Mouse (Mus musculus): ENCODE data around the gene Fbln2.
"Not testable (repeated sequence)": the region's sequence is repeated elsewhere in the genome, so short reads cannot be mapped to it uniquely, and the experiment has no call there.

Gene Fbln2

DNA sequence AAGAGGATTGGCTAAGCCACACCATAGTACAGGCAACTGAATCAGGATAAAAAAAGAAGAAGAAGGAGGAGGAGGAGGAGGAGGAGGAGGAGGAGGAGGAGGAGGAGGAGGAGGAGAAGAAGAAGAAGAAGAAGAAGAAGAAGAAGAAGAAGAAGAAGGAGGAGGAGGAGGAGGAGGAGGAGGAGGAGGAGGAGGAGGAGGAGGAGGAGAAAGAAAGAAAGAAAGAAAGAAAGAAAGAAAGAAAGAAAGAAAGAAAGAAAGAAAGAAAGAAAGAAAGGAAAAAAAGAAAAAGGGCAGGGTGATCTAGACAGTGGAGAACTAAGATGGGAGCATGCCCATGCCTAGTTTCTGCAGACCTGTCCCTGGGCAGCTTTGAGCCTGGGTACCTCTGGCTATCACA lies at the start of gene Fbln2:
Gene Fbln2 (plus strand): TSS at position 301 of the 400 bp plus-strand sequence.
- not testable (repeated sequence) for DNase-seq

DNA sequence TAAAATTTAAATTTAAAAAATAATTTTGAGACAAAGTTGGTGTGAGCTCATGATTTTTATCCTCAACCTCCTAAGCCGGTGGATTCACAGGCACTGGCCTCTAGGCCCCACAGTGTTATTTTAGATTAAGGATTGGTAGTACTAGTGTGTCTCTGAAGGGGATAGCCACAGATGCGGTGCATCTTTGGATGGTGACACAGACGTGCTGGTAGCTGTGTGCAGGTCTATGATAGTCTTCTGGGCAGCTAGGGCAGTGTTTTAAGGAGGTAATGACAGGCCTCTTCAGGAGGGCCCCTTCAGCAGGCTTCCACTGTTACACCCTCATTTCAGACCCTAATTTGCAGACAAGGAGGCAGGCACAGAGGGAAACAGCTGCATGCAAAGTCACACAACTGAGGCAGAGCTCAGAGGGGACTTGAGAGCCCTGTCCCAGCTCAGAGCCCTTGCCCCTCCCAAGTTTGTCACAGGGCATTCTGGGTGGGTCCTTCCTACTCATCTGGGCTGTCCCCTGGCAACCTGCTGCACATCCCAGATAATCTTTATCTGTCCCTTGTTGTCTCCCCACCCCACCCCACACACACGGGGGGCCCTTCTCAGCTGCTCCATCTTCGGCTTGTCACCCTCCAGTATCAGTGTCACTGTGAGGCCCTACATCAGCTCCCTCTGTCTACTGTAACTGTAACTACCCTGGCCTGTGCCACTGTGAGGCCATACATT lies 48.9 kb upstream of the Fbln2 start:
- no peak for DNase-seq

DNA sequence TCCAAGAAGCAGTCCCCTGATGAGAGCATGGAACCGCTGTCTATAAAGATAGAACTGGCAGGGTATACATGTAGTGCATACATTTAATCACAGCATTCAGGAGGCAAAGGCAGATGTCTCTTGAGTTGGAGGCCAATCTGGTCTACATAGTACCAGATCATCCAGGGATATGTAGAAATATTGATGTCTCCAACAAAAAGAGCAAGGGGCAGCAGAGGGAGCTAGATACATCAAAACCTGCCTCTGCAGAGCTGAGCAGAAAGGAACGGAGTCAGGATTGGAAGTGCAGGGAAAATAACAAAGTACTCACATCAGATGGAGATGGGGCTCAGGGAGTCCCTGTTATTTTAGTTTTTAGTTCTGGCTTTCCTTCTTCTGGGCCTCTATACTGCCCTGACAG lies 47.7 kb upstream of the Fbln2 start:
- no peak for DNase-seq

DNA sequence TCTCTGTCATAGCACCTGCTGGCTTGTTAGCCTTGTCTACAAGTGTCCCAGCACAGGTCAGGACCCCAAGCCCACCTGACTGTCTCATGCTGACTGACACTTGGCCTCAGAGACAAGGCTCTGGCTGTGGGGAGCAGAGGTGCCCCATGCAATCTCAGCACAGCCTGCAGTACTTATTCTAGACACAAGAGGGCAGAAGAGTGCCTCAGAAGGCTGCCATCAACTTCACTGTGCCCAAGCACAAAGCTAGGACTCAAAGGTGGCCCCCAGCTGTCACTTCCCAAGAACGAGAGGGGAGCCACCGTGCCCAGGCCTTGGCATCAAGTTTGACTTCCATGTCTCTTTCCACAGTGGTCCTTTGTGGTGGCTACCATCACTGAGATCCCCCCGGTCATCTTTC lies 47.0 kb upstream of the Fbln2 start:
- peak; percentile 78 for DNase-seq

DNA sequence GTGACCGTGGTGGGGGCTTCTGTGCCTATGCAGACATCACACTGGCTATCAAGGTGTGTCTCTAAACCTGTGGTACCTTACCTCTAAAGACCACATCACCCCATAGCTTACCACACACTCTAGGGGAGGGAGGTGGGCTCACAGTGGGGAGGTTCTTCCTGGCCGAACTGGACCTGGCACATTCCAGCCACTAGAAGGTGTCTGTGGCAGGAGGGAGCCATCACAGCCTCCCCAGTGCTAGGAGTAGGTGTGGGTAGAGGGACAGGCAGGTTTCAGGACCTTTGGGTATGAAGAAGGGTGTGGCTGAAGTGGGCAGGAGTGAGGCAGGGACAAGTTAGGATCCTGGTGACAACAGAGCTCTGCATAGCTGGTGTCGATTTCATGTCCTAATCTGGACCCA lies 44.4 kb upstream of the Fbln2 start:
- no peak for DNase-seq

DNA sequence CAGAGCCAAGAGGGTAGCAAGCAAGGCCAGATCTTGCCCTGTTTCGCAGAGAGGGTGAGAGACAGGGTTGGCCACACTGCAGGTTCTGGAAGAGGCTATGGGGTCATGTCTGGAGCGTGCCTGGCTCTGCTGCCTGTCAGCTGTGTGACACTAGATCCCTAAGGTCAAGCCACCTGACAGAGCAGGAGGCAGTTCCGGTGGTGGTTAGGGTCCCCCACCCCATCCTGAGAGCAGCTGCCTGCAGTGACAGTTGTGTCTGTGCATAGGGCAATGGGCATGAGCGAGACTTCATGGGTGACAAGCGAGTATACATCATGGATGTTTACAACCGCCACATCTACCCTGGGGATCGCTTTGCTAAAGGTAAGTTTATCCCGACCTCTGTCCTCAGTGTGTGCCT lies 43.1 kb upstream of the Fbln2 start:
- no peak for DNase-seq

DNA sequence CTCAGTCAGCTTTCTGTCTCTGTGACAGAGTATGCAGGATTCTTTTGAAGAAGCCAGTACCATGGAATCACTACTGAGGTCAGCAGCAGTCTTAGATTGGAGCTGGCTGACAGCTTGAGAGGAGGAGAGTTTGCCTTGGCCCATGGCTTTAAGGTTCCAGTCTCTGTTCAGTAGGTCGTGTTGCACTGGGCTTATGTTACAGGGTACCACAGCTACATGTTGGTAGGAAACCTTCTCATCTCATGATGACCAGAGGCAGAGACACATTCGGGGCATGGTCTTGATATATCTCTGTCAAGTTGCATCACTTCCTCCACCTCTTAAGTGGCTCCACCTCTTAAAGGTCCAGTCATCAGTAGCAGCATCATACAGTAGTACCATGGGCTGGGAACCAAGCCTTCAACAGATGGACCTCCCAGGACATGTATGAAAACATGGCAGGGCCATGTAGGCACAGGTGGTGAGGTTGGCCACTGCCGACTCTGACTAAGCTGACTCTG lies 40.8 kb upstream of the Fbln2 start:
- no peak for DNase-seq

DNA sequence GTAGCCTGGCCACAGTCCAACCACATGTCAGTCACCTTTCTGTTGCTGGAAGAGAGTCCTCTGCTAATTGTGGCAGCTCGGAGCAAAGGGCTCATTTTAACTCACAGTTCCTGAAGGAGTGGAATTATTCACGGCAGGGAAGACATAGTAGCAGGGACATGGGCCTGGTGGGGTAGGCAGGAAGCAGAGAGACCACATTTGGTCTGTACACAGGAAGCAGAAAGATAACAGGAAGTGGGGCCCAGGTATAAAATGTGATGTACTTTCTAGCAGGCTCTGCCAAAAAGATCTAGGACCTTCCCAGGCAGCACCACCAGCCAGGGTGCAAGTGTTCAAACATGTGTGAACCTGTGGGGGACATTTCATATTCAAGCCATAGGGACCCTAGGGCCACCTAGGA lies 39.9 kb upstream of the Fbln2 start:
- DNase-seq = no peak

DNA sequence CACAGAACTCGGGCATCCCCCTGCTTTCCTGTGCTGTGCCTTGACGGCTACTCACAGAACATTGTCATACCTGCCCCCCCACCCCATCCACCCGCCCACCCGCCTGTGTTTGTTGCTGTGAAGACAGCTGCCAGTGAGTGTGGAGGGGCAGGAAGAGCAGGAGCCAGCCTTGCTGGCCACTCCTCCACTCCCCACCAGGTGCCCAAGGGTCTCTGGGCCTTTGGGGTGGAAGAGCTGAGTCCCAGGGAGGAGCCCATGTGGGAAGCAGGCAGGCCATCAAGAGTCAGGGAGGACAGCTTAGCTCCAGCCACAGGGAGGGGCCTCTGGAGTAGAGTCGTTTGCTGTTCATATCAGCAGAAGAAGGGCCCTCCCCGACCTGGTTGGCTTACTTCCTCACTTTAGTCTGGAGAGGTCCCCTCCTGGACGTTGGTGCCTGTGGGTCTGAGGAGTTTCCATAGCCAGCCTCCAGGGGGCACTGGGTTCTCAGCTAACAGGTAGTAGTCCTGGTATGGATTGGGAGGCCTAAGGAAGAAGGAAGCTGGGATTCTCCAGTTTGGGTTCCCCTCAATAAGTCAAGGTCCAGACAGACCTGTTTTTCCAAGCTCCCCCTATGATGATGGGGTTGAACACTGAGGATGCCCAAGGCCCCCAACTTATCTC lies 38.9 kb upstream of the Fbln2 start:
- peak; percentile 52 for DNase-seq

DNA sequence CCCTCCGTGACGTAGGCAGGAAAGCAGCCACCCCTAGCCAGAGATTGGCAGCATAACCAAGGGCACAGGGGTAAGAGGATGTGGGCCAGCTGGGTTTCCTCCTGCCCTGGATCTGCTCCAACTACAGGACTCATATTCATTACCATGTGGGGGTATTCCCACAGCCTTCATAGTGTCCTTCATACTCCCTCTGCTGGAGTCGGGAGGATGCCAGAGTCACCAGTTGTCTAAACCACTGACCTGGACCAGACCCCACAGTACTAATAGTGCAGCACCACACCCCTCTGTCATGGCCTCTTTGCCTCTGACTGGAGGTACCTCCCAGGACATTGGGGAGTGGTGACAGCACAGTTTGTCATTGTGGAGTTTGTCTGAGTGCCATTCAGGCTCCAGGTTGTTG lies 38.0 kb upstream of the Fbln2 start:
- no peak for DNase-seq

DNA sequence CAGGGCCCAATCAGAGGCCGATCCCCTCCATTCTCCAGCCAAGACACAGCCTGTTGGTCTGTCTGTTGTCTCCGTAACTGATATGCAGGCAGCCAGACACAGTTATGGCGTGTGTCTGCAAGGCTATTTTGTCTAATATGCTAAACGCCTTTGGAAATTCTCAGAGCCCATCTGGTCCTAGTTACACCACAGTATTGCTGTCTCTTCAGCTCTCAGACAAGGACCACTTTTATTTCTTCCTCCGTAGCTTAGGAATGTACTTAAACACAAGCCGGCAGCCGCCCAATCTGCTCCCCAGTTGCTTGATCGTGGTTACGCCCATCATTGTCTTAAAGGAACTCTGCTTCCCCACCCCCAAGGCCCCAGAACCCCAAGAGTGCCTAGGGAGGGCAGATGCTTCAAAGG lies 31.5 kb upstream of the Fbln2 start:
- no peak for DNase-seq

DNA sequence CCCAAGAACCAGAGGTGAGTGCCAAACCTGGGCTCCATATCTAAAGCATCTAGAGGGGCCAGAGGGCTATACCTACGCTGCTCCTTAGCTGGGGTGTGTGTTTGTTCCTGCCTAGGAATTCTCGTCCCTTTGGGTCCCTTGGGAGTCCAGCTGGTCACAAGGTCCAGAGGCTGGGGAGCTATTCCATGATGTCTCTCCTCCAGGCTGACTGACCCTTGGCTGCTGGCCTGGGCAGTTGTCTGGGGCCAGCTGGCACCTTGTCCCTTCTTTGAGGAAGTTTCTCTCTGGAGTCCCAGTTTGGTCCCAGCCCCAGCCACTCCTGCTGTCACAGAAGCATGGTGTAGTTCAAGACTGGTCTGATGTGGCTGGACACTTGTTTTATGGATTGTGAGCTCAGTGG lies 30.9 kb upstream of the Fbln2 start:
- peak; percentile 34 for DNase-seq

DNA sequence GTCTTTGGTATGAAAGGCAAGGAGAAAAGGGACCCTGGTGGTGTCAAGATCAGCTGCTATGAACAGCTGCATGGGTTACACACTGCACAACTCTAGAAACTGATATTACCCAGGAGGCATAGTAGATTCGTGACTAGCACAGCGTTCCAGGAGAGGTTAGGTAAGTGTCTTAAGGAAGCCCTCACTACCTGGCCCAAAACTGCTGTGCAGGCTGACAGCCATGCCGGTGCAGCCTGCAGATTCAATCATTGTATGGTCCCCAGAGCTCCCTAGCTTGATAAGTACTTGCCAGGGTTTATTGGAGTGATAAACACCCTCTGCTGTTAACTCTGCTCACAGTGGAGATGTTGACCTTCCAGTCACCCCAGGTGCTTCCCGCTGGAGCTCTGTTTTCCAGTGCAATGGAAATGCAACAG lies 30.2 kb upstream of the Fbln2 start:
- no peak for DNase-seq

DNA sequence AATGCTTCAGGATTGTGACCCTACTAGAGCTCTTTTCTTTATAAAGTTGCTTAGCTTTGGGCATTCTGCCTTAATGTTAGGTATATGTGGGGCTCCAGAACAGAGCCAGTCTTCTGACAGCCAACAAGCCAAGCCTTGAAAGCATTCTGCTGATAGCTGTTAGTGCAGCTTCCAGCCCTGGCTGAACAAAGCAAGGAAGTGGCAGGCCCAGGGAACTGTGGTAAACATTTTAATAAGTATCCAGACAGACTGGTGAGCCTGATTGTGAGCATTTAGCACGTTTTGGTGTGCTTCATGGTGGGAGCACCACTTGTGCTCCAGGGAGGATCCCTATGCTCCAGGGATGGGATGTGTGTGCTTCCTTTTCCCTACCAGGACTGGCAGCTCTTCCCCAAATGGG lies 29.2 kb upstream of the Fbln2 start:
- no peak for DNase-seq

DNA sequence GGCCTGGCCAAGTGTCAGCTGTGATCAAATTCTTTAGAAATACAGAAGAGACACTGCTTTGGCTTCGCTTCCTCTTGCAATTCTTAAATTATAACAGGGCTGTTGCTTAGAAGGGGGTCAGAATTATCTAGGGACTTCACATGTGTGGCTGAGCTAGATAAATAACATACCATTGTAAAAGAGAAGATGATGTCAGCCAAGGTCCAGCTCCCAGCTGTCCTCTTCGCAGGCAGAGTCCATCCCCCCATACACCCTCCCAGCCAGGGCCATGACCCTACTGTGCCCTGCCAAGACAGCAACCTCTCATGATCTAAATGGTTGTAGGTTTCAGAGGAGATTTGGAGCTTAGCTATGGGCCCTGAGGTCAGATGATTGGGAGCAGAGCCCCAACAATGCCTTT lies 28.3 kb upstream of the Fbln2 start:
- DNase-seq = no peak

DNA sequence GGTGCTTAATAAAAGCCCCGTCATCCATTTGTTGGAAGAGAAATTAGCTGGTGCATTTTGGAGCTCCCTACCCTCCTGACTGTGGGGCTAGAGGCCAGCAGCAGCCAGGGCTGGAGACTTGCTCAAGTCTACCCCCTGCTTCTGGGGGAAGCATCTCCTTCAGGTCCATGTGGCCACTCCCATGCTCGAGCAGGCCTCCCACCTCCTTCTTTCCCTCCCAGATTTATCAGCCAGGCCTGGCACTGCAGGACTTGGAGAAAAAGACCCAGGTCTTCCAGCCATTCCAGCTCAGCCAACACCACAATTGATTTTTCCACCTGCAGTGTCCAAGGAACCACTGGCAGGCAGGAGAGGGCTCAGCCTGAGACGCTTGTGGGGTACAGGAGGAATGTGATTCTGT lies 27.5 kb upstream of the Fbln2 start:
- DNase-seq = no peak

DNA sequence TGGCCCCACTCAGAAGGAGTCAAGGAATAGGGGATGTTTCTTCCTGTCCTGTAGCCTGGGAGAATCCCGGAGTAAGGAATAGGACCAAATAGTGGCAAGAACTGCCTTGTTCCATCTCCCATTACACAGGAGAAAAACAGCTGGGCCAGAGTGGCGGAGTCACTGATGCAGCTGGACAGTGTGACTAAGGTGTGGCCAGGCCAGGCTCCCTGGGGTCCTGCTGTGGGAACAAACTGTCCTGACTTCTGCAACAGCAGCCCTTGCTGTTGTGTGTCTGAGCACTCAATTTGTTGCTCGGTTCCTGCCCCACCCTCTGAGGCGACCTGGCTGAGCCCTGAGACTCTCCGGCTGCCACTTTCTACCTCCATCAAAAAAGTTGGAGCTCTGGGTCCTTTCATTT lies 26.8 kb upstream of the Fbln2 start:
- no peak for DNase-seq

DNA sequence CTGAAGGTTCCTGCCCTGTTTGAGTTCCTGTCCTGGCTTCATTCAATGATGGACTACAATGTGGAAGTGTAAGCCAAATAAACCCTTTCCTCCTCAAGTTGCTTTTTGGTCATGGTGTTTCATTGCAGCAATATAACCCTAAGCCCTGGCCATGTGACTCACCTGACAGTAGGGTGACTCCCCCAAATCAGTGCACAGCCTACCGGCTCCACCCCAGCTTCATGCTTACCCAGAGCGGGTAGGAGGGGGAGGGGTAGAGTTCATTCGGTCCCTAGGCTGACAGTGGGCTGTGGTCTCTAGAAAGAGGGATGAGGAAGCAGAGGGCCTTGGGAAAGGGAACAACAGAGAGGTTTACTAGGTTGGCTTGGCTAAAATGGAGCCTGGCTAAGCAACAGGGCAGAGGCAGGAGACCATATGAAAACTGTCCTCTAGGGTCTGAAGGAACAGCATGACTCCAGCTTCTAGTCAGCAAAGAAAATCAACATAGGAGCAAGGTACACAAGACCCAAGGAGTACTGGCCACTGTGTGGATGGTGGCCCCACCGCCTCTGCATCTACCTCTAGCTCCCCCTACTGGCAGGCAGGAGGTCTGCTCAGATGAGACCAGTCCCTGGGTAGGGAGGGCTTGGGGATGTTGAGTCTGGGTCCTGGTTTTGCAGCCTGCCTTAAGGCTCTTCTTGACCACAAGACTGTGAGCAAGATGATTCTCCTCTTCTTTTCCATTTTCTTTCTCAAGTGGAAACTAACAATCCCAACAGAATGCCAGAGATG lies 25.9 kb upstream of the Fbln2 start:
- DNase-seq = no peak

DNA sequence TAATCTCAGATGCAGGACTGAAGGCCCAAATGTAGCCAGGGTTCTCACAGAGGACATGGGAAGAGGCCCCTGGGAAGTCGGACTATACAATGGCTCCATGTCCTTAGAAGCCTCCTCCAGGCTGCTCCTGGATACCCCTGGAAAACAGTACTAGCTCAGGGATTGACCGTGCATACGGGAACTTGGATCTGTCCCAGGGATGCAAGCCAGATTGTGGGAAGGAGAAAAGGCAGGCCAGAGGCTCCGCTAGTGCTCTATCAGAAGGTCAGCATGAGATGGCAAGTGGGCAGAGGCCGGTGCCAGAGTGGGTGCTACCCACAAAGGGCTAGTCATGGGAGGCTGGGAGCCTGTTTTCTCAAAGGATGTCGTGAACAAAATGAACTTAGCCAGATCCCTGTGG lies 25.3 kb upstream of the Fbln2 start:
- no peak for DNase-seq

DNA sequence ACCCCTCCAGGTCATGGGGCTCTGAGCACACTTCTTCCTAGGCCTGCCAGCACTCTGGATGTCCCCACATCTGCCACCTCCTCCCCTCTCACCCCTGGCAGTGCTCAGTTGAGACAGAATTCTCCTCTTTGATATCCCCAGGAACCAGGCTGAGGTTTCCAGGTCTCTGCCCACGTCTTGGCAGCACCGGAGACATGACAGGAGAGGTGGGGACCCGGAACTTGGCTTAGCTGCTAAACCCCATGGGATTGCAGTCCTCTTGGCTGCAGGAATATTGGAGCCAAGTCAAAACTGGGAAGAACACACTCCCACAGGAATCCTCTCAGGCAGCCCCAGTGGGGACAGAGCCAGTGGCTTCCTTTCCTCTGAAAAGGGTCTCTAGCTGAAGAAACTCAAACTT lies 24.4 kb upstream of the Fbln2 start:
- DNase-seq = no peak

DNA sequence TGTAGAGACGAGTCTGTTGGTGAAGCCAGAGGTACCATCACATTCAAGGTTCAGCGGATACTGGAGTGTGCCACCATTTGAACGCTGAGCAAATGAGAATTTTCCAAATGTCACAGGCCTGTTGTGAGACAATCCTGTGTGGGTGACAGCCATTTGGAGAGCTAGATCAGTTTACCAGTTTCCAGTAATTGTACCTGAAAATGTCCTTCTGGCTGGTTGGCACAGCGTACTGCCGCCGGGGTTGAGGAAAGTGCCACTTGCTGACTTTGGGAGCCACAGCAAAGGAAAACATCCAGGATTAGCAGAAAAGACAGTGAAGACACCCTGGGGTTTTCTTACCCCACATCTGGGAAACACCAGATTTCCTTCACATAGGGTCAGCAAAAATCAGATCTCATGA lies 22.3 kb upstream of the Fbln2 start:
- DNase-seq = no peak

DNA sequence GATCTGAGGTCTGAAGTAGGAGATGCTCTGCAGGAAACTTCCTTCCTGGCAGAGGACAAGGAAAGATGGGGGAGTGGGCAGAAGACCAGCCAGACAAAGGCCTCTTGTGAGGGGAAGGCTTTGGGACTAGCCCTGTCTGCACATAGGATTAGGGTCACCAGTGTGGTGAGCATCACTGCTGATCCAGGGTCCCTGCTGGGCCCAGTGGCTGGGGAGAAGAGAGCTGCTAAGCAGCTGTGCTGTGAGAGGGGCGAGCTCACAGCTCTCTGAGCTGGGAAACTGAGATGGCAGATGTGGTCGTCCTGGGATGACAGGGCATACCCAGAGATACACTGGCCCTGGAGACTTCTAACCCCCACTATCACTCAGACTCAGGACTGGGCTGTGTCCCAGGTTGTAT lies 20.8 kb upstream of the Fbln2 start:
- no peak for DNase-seq

DNA sequence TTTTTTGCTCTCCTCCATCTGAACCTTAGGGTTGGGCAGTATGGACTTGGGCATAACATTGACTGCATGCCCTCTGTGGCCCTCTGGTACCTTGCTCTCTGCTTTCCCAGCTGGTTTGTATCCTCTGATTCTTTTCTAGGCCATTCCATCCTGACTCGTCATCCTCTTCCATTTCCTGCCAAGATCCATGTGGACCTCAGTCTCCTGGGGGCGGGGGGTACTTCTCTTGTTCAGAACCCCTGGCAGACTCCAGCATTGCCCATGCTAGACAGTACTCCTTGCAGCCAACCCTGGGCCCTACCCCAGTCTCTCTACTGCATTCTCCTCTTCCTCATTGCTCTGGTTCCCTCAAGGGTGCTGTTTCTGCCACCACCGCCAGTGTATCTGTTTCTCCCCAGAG lies 19.8 kb upstream of the Fbln2 start:
- no peak for DNase-seq
